Mouse (Mus musculus): ENCODE measurements around the gene Rc3h2.

Gene Rc3h2

GRCm38 (mm10) chr2:37422306-37423304 is at the start of gene Rc3h2:
Rc3h2 (minus strand) TSS chr2:37422903.
- peak; percentile 100 for DNase-seq

- DNase-seq: no peak
These were observed 43.6 kb upstream of the Rc3h2 start for GRCm38 (mm10) chr2:37466266-37466665.

GRCm38 (mm10) chr2:37460707-37461106 is 38.0 kb upstream of the Rc3h2 start:
- DNase-seq: no peak

DNA sequence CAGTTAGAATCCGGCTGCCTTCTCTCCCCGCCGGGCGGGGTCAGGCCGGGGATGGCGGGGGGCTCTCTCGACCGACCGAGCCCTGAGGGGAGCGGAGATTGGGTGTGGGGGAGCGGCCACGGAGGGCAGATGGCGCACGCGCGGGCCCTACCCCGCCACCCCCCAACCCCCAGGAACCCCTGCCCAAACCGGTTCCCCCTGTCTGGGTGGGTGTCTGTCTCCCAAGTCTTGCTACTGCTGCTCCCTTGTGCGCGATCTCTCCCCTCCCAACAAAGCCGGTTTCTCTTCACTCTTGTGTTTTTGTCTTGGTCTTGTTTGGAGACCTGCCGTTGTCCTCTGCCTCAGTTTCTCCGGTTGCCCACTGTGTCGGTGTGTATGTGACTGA is 29.7 kb upstream of the Rc3h2 start:
- DNase-seq: no peak

GRCm38 (mm10) chr2:37451667-37452375 is 29.1 kb upstream of the Rc3h2 start:
- peak; percentile 99 for DNase-seq

DNA sequence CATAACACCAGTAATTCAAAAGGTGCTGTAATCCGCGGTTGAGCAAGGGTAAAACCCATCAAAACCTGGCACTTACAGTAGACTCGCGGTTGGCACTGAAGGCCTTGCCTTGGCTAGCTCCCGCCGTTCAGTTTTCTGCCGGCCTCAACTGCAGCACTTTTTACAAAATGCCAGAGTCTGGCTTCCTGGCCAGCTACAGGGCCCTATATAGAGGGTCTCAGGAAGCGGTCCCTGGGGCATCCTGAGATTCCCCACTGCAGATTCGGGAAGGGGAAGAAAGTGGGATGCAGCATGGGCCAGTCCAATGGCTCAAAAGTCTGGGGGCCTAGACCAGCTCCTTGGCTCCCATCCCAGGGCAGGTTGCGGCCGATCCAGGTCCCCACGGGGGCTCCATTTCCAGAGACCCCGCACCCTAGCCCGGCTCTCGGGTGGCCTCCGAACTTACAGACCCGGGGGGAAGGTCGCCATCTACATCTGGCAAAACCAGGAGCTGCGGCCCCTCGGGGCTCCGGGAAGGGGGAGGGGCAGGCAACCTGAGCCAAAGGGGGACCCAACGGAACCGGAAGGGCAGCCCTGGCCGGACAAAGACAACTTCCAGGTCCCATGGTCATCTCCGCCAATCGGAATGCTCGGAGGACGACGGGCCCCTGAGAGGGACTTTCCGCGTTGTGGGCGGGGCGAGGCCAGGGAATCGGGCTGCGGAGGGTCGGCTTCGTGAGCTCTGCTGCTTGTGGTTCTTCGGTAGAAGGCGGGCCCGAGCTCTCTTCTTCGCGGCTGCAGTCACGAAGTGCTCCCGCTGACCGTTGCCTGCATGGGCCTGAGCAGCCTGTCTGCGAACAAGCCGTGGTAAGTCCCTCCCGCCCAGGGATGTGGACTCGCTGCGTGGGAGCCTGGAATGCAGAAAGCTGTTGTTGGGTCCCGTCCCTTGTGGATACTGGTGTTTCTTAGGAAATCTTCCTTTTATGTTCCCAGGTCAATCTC is 20.2 kb upstream of the Rc3h2 start, which contains the start of the genes Zbtb26, Zbtb6 and Rabgap1:
Gene Zbtb26 (minus strand): TSS at position 525 of the 981 bp plus-strand sequence.
Gene Zbtb6 (minus strand): TSS at position 561 of the 981 bp plus-strand sequence.
Gene Rabgap1 (plus strand): TSS at position 669 of the 981 bp plus-strand sequence.
- peak; percentile 100 for DNase-seq

DNA sequence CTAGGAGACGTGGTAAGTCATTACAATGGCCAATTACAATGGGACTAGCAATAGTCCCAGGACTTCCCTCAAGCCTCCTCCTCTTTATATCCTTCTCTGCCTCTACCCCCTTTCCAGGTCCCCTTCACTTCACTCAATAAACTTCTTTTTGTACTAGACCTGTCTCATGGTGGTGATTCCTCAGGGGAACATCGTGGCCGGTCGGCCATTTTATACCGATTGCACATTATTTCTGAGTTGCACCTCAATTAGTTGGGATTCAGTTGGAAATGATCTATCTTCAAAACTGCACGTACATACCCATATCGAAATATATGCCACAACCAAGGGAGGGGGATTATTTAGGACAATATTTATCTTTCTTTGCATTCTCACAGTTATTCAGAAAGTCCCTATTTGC is 8.9 kb upstream of the Rc3h2 start:
- no peak for DNase-seq

GRCm38 (mm10) chr2:37430593-37431464 is 8.1 kb upstream of the Rc3h2 start:
- DNase-seq: peak; percentile 98

- DNase-seq: no peak
These were observed 968 bp upstream of the Rc3h2 start for GRCm38 (mm10) chr2:37423671-37424070.

DNA sequence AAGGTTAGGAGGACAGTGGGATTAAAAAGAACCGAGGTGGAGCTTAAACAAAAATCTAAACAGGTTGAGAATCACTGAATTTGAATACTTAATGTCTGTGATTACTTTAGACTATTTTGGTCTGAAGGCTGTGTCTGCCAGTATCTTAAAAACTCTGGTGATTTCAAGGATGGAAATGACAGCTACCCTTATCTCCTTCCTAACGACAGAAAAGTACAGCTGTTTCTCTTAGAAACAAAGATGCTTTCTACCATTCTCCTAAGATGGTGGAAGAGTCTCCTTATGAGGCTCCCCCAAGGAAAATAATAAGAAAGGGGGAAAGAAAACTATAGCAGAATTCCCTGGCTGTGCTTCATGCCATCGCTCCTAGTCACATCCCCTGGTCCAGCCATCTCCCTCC is 800 bp downstream of the Rc3h2 start:
- no peak for DNase-seq

GRCm38 (mm10) chr2:37395539-37395938 is 27.2 kb downstream of the Rc3h2 start:
- no peak for DNase-seq

- DNase-seq: no peak
These were observed 39.8 kb downstream of the Rc3h2 start for GRCm38 (mm10) chr2:37382921-37383320.

DNA sequence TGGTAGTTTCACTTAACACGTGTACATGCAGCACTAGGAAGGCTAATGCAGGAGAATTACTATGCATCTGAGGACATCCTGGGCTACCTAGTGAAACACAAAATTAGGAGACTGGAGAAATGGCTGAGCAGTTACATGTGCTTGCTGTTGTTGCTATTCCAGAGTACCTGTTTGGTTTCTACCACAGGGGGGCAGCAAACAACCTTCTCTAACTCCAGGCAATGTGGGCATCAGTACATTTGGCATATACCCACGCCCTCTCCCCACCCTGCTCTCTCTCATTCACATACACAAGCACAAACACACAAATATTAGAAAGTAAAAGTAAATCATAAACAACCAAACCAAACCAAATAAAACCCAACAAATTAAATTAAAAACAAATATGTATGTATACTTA is 42.5 kb downstream of the Rc3h2 start:
- no peak for DNase-seq

- DNase-seq: peak; percentile 25
These were observed 46.7 kb downstream of the Rc3h2 start for GRCm38 (mm10) chr2:37376018-37376417.

DNA sequence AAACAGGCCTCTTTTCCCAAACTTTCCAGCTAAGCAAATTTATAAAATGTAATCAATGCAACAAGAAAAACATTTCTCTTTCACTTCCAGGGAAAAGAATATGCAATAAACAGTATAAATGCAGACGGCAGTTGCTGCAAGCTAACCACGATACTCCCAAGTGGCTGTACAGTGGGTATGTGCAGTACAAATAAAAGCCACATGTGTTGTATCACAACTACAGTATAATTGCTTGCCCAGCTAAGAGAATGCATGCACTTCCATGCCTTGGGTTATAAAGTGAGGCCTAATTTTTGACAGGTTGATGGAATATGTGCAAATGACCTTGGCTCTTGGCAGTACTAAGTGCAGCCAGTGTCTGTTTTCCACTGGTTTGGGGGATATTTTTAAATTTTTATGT is 52.1 kb downstream of the Rc3h2 start:
- DNase-seq: peak; percentile 36

DNA sequence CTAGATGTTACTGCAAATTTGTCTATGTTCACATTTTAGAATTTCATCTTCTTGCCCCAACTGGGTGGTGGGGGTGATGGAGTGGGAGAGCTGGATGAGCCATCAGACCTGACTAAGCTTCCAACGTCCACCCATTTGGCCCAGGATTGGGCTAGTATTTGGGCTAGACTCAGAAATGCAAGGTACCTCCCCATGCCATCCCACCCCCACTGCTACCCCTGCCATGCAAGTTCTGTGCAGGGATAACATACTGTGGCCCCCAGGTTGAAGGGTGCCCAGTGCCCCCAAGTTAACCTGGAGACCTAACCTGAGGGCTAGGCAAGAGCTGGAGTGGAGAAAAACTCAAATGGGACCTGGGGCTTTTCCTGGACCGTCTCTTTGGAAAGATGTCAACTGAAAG is 62.8 kb downstream of the Rc3h2 start:
- DNase-seq: peak; percentile 92

DNA sequence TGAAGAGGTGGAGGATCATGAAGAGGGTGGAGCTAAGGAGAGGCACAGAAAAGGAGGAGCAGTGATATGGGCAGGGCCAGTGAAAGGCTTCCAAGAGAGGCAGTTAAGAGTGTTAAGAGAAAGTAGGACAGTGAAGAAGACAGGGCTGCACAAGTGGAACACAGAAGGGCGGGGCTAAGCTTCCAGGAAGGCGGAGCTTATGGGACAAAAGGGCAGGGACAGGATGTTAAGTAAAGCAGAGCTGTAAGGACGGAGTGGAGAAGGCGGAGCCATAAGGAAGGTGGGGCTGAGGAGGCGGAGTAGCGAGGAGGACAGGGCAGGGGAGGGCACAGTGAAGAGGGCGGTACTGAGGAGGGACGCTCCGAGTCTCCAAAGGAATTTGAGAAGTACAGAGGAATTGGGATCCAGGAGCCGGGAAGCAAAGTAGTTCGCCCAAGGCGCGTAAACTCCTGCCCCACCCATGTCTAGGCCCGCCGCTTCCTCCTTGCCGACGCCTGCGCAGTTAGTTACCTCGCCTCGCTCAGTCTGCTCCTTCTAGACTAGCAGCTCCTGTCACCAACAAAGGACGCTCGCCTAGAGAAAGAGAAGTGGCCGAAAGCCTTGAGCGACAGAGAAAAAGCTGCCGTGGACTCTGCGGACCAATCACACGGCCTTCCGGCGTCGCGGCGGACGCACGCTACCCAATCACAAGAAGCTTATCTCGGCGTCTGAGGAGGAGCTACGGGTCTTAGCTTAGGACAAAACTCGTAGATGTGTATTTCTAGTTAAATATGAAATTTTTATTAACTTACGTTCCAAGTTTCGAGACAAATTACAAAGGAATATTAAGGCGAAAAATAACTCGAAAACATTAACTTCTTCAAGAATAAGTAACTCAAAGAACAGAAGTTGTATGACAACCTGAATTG is 63.8 kb downstream of the Rc3h2 start, which contains the start of gene Pdcl:
Gene Pdcl (minus strand): TSS at position 700 of the 908 bp plus-strand sequence.
- peak; percentile 99 for DNase-seq

GRCm38 (mm10) chr2:37355571-37355970 is 67.1 kb downstream of the Rc3h2 start:
- peak; percentile 84 for DNase-seq

DNA sequence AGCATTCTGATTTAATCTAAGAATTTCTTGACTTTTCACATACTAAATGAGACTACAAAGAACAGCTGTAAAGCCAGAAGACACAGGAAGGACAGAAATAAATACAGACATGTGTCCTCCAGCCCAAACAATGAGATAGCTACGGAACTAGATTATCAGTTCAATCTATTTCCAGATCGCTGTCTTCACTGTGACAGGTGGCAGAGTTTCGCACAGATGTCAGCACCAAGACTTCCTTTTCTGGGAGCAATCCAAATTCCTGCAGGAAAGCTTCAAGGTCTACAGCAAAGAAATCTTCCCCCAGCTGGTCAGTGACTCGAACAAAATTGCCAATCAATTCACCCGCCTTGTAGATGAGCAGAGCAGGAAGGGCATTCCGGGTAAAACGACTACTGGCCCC is 71.0 kb downstream of the Rc3h2 start:
- peak; percentile 90 for DNase-seq

Measured in heart, adult 11 months (tissue).